Mouse (Mus musculus) heart, embryonic 16.5 days (tissue): ENCODE data around the gene Hsdl1. TPM values are rescaled to one million over a fixed set of nuclear protein-coding genes. Genes with fewer than 3 reads are reported as not detected.
A peak's percentile ranks its signal among the peaks of the same experiment; 100 is the strongest.

Experiments
- ATAC-seq: fragments of 200-750 bp; cut with Nextera tagmentation; replicated peaks from 2 replicates; pipeline ENCODE4 v1.8.0; 2017; ENCODE audit warnings: moderate number of reproducible peaks; ENCODE audit not compliant: insufficient read depth, low FRiP score; ENCODE audit errors: extremely low read depth
- H3K27ac ChIP-seq: fragments of 300-500 bp; sonication (generic); 2 replicates; pipeline ENCODE4 v1.5.1; 2014; ENCODE audit warnings: mild to moderate bottlenecking, low read length, control low read depth, moderate library complexity
- H3K27me3 ChIP-seq: fragments of 300-500 bp; sonication (generic); 2 replicates; pipeline ENCODE4 v1.6.1; 2014; ENCODE audit warnings: low read length, mixed read lengths; ENCODE audit not compliant: control insufficient read depth, insufficient read depth
- H3K36me3 ChIP-seq: fragments of 300-500 bp; sonication (generic); 2 replicates; pipeline ENCODE4 v1.6.1; 2014; ENCODE audit not compliant: control insufficient read depth, insufficient read depth
- H3K4me1 ChIP-seq: fragments of 300-500 bp; sonication (generic); 2 replicates; pipeline ENCODE4 v1.6.1; 2014; ENCODE audit warnings: low read length, mixed read lengths; ENCODE audit not compliant: control insufficient read depth, insufficient read depth
- H3K4me2 ChIP-seq: fragments of 300-500 bp; sonication (generic); 2 replicates; pipeline ENCODE4 v1.6.1; 2014; ENCODE audit warnings: low read depth, mild to moderate bottlenecking, control low read depth, low read length
- H3K4me3 ChIP-seq: fragments of 300-500 bp; sonication (generic); 2 replicates; pipeline ENCODE4 v1.5.1; 2014; ENCODE audit warnings: mild to moderate bottlenecking, control low read depth, low read length
- H3K9ac ChIP-seq: fragments of 300-500 bp; sonication (generic); 2 replicates; pipeline ENCODE4 v1.6.1; 2014; ENCODE audit warnings: low read length, control low read depth
- H3K9me3 ChIP-seq: fragments of 300-500 bp; sonication (generic); replicated peaks from 2 replicates; pipeline ENCODE4 v1.6.1; 2016; ENCODE audit warnings: low read length; ENCODE audit not compliant: control insufficient read depth
- WGBS: fragments of 180-500 bp; shearing (Covaris S2); extraction: QIAGEN DNeasy Blood & Tissue Kit; methylation state at CpG from one replicate; pipeline ENCODE4 v1.1.7; 2014; 5-methylcytosine and 5-hydroxymethylcytosine counted together
- polyA plus RNA-seq: library from polyadenylated mRNA; unstranded; fragments of >200 nt; fragmentation: Nextera tagmentation; extraction: Ambion mirVana; gene quantifications from 2 replicates; pipeline ENCODE4 v1.2.1, GENCODE M21; 2015

The Hsdl1 gene
- polyA plus RNA-seq, 1 experiment from 2014 or later, result 51.1 TPM

DNA sequence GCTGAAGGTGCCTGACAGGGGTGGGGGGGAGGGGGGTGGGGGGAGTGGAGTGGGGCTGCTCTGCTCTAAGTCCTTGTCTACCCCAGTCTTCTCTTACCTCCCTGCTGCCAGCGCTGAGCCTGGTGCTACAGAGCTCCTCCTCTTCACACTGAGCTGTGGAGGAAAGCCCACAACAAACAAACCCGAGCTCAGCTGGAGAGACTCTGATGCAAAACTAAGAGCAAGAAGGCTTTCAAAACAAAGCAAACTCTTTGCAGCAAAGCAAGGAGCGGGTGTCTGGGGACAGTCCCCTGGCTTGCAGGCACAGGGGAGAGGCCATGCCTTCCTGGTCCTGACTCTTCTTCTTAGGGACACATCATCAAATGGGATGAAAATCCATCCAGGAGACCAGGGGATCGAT lies 5.1 kb downstream of the Hsdl1 start:
- peaks cover 8% of the 10 kb centered on the region for H3K4me1 ChIP-seq
- ATAC-seq, result peak; percentile 33; the same call in 1 of the 2 replicates
- H3K27ac ChIP-seq, result no peak overlapping the region
- H3K9me3 ChIP-seq, result no peaks in the 10 kb centered on the region
- H3K36me3 ChIP-seq, result peaks cover 13% of the 10 kb centered on the region
- H3K9ac ChIP-seq, result no peak overlapping the region
- no peak overlapping the region for H3K4me2 ChIP-seq
- H3K4me3 ChIP-seq, result no peak overlapping the region
- no peaks in the 10 kb centered on the region for H3K27me3 ChIP-seq
- 41% methylated on average over 4 of the region's 4 CpGs for WGBS

- H3K9ac ChIP-seq, result 0 out of 2 replicates have a peak overlapping the region, but pooled peaks have one; percentile 14
- 55% methylated on average over 7 of the region's 7 CpGs for WGBS
- H3K27ac ChIP-seq, result no peak overlapping the region
- no peaks in the 10 kb centered on the region for H3K27me3 ChIP-seq
- H3K36me3 ChIP-seq, result peaks cover 19% of the 10 kb centered on the region
- H3K9me3 ChIP-seq, result no peaks in the 10 kb centered on the region
- peaks cover 5% of the 10 kb centered on the region for H3K4me1 ChIP-seq
- H3K4me3 ChIP-seq, result no peak overlapping the region
- ATAC-seq, result no peak
- 0 out of 2 replicates have a peak overlapping the region, but pooled peaks have one; percentile 2 for H3K4me2 ChIP-seq
Measured at GRCm38 (mm10) chr8:119568951-119569350, 6.0 kb downstream of the Hsdl1 start.

DNA sequence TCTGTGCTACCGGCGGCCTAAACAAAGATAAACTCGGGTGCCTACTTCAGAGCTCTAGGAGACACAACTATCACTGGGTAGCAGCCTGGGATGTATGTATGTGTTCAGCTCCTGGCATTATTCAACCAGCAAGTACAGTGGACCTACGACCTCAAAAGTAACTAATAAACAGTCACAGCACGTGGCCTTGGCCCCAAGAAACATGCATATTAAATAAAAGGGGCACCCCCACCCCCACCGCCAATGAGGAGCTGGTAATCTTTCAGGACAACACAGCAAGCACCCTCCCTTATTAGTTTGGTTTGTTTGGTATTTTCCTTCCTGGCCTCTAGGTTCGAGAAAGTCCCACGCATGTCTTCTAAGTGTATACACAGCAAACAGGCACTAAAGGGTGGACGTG lies 6.7 kb downstream of the Hsdl1 start:
- Histone ChIP-seq H3K27me3 (no peaks in the 10 kb centered on the region), H3K27ac (no peak overlapping the region), H3K4me2 (no peak overlapping the region), H3K9ac (no peak overlapping the region), H3K4me1 (peaks cover 2% of the 10 kb centered on the region; the same call in 1 of the 2 replicates), H3K4me3 (no peak overlapping the region), H3K36me3 (peaks cover 23% of the 10 kb centered on the region), H3K9me3 (no peaks in the 10 kb centered on the region)
- 84% methylated on average over 9 of the region's 9 CpGs for WGBS
- no peak for ATAC-seq

DNA sequence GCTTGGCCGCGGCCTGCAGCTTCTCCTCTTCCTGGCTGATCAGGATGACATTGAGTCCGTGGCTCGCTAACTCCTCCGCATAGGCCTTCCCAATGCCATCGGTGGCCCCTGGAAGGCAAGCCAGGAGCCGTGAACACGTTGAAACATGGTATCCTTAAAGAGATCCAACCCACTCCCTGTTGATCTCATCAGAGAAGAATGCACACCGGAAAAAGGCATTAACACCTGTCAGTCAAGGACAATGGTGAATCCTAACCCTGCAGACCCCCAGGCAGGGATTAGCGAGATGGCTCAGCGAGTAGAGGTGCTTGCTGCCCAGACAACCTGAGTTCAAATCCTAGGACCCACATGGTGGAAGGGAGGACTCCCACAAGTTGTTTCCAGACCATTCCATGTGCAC lies 8.6 kb downstream of the Hsdl1 start:
- Histone ChIP-seq H3K27me3 (no peaks in the 10 kb centered on the region), H3K9me3 (no peaks in the 10 kb centered on the region), H3K4me2 (no peak overlapping the region), H3K4me1 (peaks cover 2% of the 10 kb centered on the region; the same call in 1 of the 2 replicates), H3K4me3 (no peak overlapping the region), H3K9ac (no peak overlapping the region), H3K27ac (no peak overlapping the region), H3K36me3 (peaks cover 30% of the 10 kb centered on the region)
- WGBS, result 65% methylated on average over 11 of the region's 11 CpGs
- no peak for ATAC-seq

- H3K4me3 ChIP-seq, result no peak overlapping the region
- H3K36me3 ChIP-seq, result peaks cover 30% of the 10 kb centered on the region
- 87% methylated on average over 14 of the region's 14 CpGs for WGBS
- ATAC-seq, result peak; percentile 63; the same call in 1 of the 2 replicates
- H3K27ac ChIP-seq, result peak overlapping the region; percentile 40
- H3K4me2 ChIP-seq, result no peak overlapping the region
- H3K9me3 ChIP-seq, result no peaks in the 10 kb centered on the region
- no peak overlapping the region for H3K9ac ChIP-seq
- H3K4me1 ChIP-seq, result peaks cover 3% of the 10 kb centered on the region; the same call in 1 of the 2 replicates
- no peaks in the 10 kb centered on the region for H3K27me3 ChIP-seq
Measured at GRCm38 (mm10) chr8:119563849-119564251, 11.1 kb downstream of the Hsdl1 start.

DNA sequence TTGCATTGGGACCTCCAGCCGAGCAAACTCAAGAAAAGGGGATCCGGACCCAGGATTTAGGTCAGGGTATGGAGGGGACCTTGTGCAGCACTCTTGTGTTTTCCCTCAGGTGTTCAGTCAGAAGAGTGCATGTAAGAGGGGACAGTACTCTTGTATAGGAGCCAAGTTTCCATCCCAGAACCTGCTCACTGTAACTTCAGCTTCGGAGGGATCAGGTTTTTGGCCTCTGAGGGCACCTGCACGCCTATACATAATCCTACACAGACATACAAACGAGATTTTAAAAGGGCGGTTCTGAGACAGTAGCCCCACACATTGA lies 15.6 kb downstream of the Hsdl1 start:
- Histone ChIP-seq H3K4me2 (peak overlapping the region; percentile 79), H3K27ac (peak overlapping the region; percentile 67), H3K4me1 (peaks cover 16% of the 10 kb centered on the region), H3K4me3 (peak overlapping the region; percentile 83), H3K36me3 (0 out of 2 replicates have a peak, but pooled peaks cover 15% of the 10 kb centered on the region), H3K9me3 (no peaks in the 10 kb centered on the region), H3K9ac (peak overlapping the region; percentile 75; the same call in 1 of the 2 replicates), H3K27me3 (no peaks in the 10 kb centered on the region)
- no peak for ATAC-seq
- WGBS, result 82% methylated on average over 6 of the region's 6 CpGs

- peak within 1 kb of the TSS; percentile 83 for H3K4me3 ChIP-seq
- H3K9ac ChIP-seq, result peak within 1 kb of the TSS; percentile 89
- peak within 1 kb of the TSS; percentile 85 for H3K27ac ChIP-seq
- H3K4me1 ChIP-seq, result peaks cover 16% of the 10 kb centered on the region
- WGBS, result 5% methylated on average over 62 of the region's 63 CpGs
- H3K4me2 ChIP-seq, result peak within 1 kb of the TSS; percentile 94
- ATAC-seq, result peak; percentile 97
- 0 out of 2 replicates have a peak, but pooled peaks cover 9% of the 10 kb centered on the region for H3K36me3 ChIP-seq
- H3K27me3 ChIP-seq, result no peaks in the 10 kb centered on the region
- no peaks in the 10 kb centered on the region for H3K9me3 ChIP-seq
Measured at GRCm38 (mm10) chr8:119558603-119559401, 16.2 kb downstream of the Hsdl1 start, which contains the start of gene Mbtps1. Gene Mbtps1 (minus strand): TSS chr8:119558735.

DNA sequence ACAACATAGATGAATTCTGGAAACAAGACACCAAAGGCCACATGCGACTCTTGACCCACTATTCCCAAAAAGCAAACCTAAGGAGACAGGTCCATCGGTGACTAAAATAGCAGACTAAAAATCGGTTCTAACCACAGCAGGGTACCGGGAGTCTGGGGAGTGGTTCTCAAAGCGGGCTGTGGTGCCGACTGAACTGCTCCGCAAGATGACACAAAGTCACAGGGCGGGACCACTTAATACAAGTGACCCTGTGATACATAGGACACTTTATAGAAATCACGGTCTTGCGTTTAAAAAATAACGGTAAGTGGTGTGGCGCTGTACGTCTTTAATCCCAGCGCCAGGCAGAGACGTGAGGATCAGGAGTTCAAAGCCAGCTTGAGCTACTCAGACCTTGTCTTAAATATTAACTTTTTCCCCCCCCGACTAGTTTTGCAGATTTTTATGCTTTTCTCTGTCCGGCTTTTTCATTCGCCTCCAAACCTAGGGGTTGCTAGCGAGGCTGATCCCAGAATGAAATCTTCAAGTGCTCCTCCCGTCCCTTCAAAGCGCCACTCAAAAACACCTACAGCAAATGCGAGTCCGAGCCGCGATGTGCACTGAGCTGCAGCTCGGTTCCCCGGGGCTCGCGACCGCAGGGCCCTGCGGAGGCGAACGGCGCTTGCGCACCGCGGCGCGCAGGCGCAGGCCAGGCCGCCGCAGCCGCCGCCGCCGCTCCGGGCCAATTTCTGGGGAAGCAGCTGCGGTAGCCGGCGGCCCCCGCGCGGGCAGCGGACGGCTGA lies 17.0 kb downstream of the Hsdl1 start:
- Histone ChIP-seq H3K36me3 (0 out of 2 replicates have a peak, but pooled peaks cover 6% of the 10 kb centered on the region), H3K9me3 (no peaks in the 10 kb centered on the region), H3K4me2 (peak overlapping the region; percentile 94), H3K4me3 (peak overlapping the region; percentile 83), H3K27me3 (no peaks in the 10 kb centered on the region), H3K9ac (peak overlapping the region; percentile 89), H3K27ac (peak overlapping the region; percentile 85), H3K4me1 (peaks cover 16% of the 10 kb centered on the region)
- peak; percentile 92 for ATAC-seq
- under 1% methylated on average over 55 of the region's 55 CpGs for WGBS
